Mouse (Mus musculus) hindbrain, postnatal 0 days (tissue): ENCODE data around the gene Fam83e. TPM values are rescaled to one million over a fixed set of nuclear protein-coding genes. Genes with fewer than 3 reads are reported as not detected.
A peak's percentile ranks its signal among the peaks of the same experiment; 100 is the strongest.

Experiments used
- ATAC-seq: fragments of 200-750 bp; cut with Nextera tagmentation; 2 replicates; pipeline ENCODE4 v1.8.0; 2017; ENCODE audit warnings: mild to moderate bottlenecking, moderate TSS enrichment, moderate library complexity
- DNase-seq: peaks from one replicate; pipeline ENCODE4 v3.0.0-alpha.2; 2015; ENCODE audit warnings: low spot score
- H3K27ac ChIP-seq: fragments of 300-500 bp; sonication (generic); 2 replicates; pipeline ENCODE4 v1.5.1; 2014; ENCODE audit warnings: mild to moderate bottlenecking
- H3K27me3 ChIP-seq: fragments of 300-500 bp; sonication (generic); 2 replicates; pipeline ENCODE4 v1.6.1; 2014; ENCODE audit warnings: low read length, mixed read lengths; ENCODE audit not compliant: insufficient read depth
- H3K36me3 ChIP-seq: fragments of 300-500 bp; sonication (generic); 2 replicates; pipeline ENCODE4 v1.6.1; 2014; ENCODE audit warnings: low read length, mixed read lengths; ENCODE audit not compliant: insufficient read depth
- H3K4me1 ChIP-seq: fragments of 300-500 bp; sonication (generic); 2 replicates; pipeline ENCODE4 v1.6.1; 2014; ENCODE audit warnings: antibody characterized with exemption, low read length, mixed read lengths; ENCODE audit not compliant: insufficient read depth
- H3K4me2 ChIP-seq: fragments of 300-500 bp; sonication (generic); 2 replicates; pipeline ENCODE4 v1.6.1; 2014; ENCODE audit warnings: low read depth, mild to moderate bottlenecking, low read length, moderate library complexity, mixed read lengths
- H3K4me3 ChIP-seq: fragments of 300-500 bp; sonication (generic); 2 replicates; pipeline ENCODE4 v1.5.1; 2014; ENCODE audit warnings: low read length
- H3K9ac ChIP-seq: fragments of 300-500 bp; sonication (generic); replicated peaks from 2 replicates; pipeline ENCODE4 v1.6.1; 2014; ENCODE audit warnings: mild to moderate bottlenecking, low read length, moderate library complexity, mixed read lengths
- H3K9me3 ChIP-seq: fragments of 300-500 bp; sonication (generic); 2 replicates; pipeline ENCODE4 v1.6.1; 2016; ENCODE audit warnings: low read length, mixed read lengths
- CTCF ChIP-seq: IDR thresholded peaks from 2 replicates; pipeline ENCODE4 v1.5.1; 2016; ENCODE audit warnings: antibody characterized with exemption, control low read depth, low read depth
- WGBS: fragments of 180-500 bp; shearing (Covaris S2); extraction: QIAGEN DNeasy Blood & Tissue Kit; methylation state at CpG from one replicate; pipeline ENCODE4 v1.1.7; 2014; 5-methylcytosine and 5-hydroxymethylcytosine counted together
- polyA plus RNA-seq: library from polyadenylated mRNA; unstranded; fragments of >200 nt; fragmentation: Nextera tagmentation; extraction: Ambion mirVana; gene quantifications from 2 replicates; pipeline ENCODE4 v1.2.1, GENCODE M21; 2015
- total RNA-seq: library from RNA; depleted of rRNA; stranded (reverse); fragments of >200 nt; gene quantifications from 2 replicates; pipeline ENCODE4 v1.2.3, GENCODE M21; 2014

Gene Fam83e
- total and polyA plus RNA-seq, 2 experiments from 2014 or later: 0.16 to 0.25 TPM

GRCm38 (mm10) chr7:45709036-45709435 is 12.0 kb upstream of the Fam83e start:
- 0 out of 2 replicates have a peak overlapping the region, but pooled peaks have one; percentile 5 for H3K4me2 ChIP-seq
- peak overlapping the region; percentile 41; the same call in 1 of the 2 replicates for H3K27ac ChIP-seq
- H3K9me3 ChIP-seq: no peaks in the 10 kb centered on the region
- no peak overlapping the region for H3K4me3 ChIP-seq
- WGBS: 26% methylated on average over 6 of the region's 6 CpGs
- peak; percentile 73 for DNase-seq
- no peak for ATAC-seq
- no peak for TF ChIP-seq CTCF
- peaks cover 27% of the 10 kb centered on the region for H3K36me3 ChIP-seq
- peaks cover 33% of the 10 kb centered on the region for H3K4me1 ChIP-seq
- H3K27me3 ChIP-seq: no peaks in the 10 kb centered on the region
- no peak overlapping the region for H3K9ac ChIP-seq

GRCm38 (mm10) chr7:45709677-45710355 is 11.2 kb upstream of the Fam83e start:
- peaks cover 27% of the 10 kb centered on the region for H3K36me3 ChIP-seq
- H3K4me3 ChIP-seq: no peak overlapping the region
- 54% methylated on average over 14 of the region's 14 CpGs for WGBS
- no peak overlapping the region for H3K9ac ChIP-seq
- H3K4me1 ChIP-seq: peaks cover 33% of the 10 kb centered on the region
- H3K9me3 ChIP-seq: no peaks in the 10 kb centered on the region
- no peak for ATAC-seq
- no peak for DNase-seq
- H3K4me2 ChIP-seq: 0 out of 2 replicates have a peak overlapping the region, but pooled peaks have one; percentile 5
- peak overlapping the region; percentile 41 for H3K27ac ChIP-seq
- H3K27me3 ChIP-seq: no peaks in the 10 kb centered on the region
- TF ChIP-seq CTCF: no peak

GRCm38 (mm10) chr7:45710477-45711191 is 10.4 kb upstream of the Fam83e start:
- H3K27ac ChIP-seq: peak overlapping the region; percentile 41; the same call in 1 of the 2 replicates
- H3K27me3 ChIP-seq: no peaks in the 10 kb centered on the region
- H3K4me3 ChIP-seq: no peak overlapping the region
- ATAC-seq: no peak
- H3K9ac ChIP-seq: no peak overlapping the region
- 94% methylated on average over 20 of the region's 20 CpGs for WGBS
- no peak overlapping the region for H3K4me2 ChIP-seq
- H3K36me3 ChIP-seq: peaks cover 27% of the 10 kb centered on the region
- H3K4me1 ChIP-seq: peaks cover 32% of the 10 kb centered on the region
- no peaks in the 10 kb centered on the region for H3K9me3 ChIP-seq
- no peak for DNase-seq
- TF ChIP-seq CTCF: no peak

- Histone ChIP-seq H3K9me3 (no peaks in the 10 kb centered on the region), H3K4me1 (peaks cover 39% of the 10 kb centered on the region), H3K27ac (no peak overlapping the region), H3K4me2 (no peak overlapping the region), H3K9ac (no peak overlapping the region), H3K36me3 (peaks cover 27% of the 10 kb centered on the region), H3K27me3 (no peaks in the 10 kb centered on the region), H3K4me3 (no peak overlapping the region)
- 86% methylated on average over 24 of the region's 24 CpGs for WGBS
- DNase-seq: no peak
- TF ChIP-seq CTCF: no peak
- ATAC-seq: no peak
Measured at GRCm38 (mm10) chr7:45711316-45712021, 9.5 kb upstream of the Fam83e start.

GRCm38 (mm10) chr7:45712022-45712757 is 8.8 kb upstream of the Fam83e start:
- H3K4me2 ChIP-seq: no peak overlapping the region
- H3K27me3 ChIP-seq: no peaks in the 10 kb centered on the region
- no peak overlapping the region for H3K4me3 ChIP-seq
- H3K9me3 ChIP-seq: no peaks in the 10 kb centered on the region
- H3K4me1 ChIP-seq: peaks cover 44% of the 10 kb centered on the region
- no peak for ATAC-seq
- WGBS: 89% methylated on average over 21 of the region's 21 CpGs
- H3K27ac ChIP-seq: no peak overlapping the region
- H3K9ac ChIP-seq: no peak overlapping the region
- TF ChIP-seq CTCF: no peak
- peaks cover 27% of the 10 kb centered on the region for H3K36me3 ChIP-seq
- DNase-seq: no peak

- peaks cover 32% of the 10 kb centered on the region for H3K4me1 ChIP-seq
- 91% methylated on average over 16 of the region's 16 CpGs for whole genome bisulfite sequencing
- H3K9ac ChIP-seq: no peak overlapping the region
Measured at GRCm38 (mm10) chr7:45713396-45713795, 7.6 kb upstream of the Fam83e start.

More at GRCm38 (mm10) chr7:45713396-45713795, 7.6 kb upstream of the Fam83e start:
- TF ChIP-seq CTCF: no peak
- peaks cover 27% of the 10 kb centered on the region for H3K36me3 ChIP-seq
- H3K27me3 ChIP-seq: no peaks in the 10 kb centered on the region
- no peak overlapping the region for H3K4me2 ChIP-seq
- no peaks in the 10 kb centered on the region for H3K9me3 ChIP-seq
- DNase-seq (no peak), ATAC-seq (no peak)
- no peak overlapping the region for H3K27ac ChIP-seq
- no peak overlapping the region for H3K4me3 ChIP-seq
